Mouse (Mus musculus): ENCODE data around the gene Supt6.
A peak's percentile ranks its signal among the peaks of the same experiment; 100 is the strongest.

Gene Supt6

DNA sequence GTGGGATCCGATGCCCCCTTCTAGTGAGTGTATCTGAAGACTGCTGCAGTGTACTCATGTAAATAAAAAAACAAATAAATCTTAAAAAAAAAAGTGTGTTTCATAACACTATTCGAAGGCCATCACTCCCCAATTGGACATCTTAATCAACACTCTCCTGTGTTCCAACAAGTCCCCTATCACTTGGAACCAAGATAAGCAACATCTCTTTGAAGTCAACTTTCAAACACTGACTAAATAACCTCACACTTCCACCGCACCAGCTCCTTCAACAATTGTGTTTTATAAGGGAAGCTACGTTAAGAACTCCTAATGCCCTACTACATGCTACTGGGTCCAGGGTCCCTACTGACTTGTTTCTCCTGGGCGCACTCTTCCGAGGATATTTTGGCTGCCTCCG, 63.3 kb downstream of the Supt6 start:
- no peak for DNase-seq

- no peak for DNase-seq
Measured at GRCm38 (mm10) chr11:78181830-78182357, 63.9 kb downstream of the Supt6 start.

GRCm38 (mm10) chr11:78180081-78180761, 65.6 kb downstream of the Supt6 start:
- DNase-seq: no peak

GRCm38 (mm10) chr11:78179438-78179999, 66.3 kb downstream of the Supt6 start:
- DNase-seq: no peak

- DNase-seq: peak in 1 of 2 experiments; percentile 47
Measured at GRCm38 (mm10) chr11:78178859-78179437, 66.8 kb downstream of the Supt6 start.

DNA sequence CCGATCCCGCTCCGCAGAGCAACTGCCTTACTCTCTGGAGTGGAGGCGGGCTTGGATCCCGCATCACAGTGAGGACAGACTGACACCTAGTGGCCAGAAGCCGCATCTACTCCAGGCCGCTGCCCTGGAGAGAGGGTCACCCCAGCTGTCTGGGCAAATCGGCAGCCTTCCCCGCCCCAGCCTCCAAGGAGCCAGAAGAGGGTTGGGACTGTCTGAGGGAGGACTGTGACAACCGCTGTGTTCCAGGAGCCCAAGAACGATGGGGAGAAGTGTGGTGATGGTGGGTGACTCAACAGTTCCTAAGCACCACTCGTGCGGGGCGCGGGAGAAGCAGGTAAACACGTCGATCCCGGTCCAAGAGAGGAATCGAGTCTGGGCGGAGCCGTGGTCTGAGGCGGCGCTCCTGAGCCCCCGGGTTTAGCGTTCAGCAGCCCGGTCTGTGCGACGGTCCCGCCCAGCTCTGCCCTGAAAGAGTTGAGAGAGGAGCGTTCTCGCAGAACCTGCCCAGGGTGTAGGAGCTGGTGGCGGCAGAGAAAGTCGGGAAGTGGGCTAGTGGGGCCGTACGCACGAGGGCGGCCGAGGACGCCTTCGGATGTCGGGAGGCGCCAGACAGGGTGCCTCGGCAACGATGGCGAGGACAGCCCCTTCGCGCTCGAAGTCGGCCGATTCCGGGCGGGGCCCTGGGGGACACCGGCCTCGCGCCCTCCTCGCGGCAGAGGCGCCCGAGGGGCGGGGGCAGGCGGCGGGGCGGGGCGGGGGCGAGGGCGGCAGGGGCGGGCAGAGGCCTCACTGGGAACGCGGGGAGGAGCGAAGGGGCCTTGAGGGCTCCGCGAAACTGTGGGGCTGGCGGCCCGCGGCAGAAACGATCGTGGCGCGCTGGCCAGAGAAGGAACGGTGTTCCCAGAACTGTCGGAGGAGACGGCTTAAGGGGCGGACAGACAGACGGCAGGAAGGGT, 67.6 kb downstream of the Supt6 start:
- DNase-seq: peak; percentile 91 to 93

DNA sequence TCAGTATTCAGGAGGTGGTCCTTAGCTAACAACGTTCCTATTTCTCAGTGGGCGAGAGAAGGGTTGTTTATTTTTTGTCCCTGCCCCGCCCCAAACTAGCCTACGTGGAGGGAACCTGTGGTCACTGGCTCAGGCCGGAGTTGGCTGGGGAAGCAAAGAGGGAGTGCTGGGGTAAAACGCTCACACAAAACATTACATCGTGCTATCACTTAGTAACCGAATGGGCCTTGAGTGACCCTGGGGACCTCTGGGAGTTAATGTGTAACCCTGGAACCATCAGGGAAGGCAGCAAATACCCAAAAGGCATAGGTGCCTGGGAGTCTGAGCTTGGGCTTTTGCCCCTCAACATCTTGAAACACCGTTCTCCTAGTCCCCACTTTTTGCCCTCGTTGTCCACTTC, 68.3 kb downstream of the Supt6 start:
- peak in 1 of 2 experiments; percentile 38 for DNase-seq

- no peak for DNase-seq
Measured at GRCm38 (mm10) chr11:78176905-78177331, 68.9 kb downstream of the Supt6 start.

DNA sequence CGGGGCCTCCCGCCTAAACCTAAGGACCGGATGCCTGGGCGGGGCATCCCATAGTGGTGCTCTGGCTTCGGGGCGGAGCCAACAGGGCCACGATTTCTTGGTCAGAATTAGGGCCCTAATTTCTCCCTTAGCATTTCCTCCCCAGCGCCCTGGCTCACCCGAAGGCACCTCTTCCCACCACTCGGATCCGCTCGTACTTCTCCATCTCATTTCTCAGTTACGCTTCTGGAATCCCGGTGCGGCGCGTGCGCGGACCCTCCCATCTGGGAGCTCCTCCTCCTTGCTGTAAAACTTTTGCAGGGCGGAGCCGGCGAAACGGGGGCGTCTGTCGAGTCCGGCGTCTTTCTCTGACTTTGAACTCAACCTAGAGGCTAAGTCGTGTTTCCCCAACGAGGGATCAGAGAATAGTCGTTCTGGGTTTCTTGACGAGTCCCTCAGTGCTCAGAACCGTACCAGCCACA, 69.4 kb downstream of the Supt6 start, which contains the start of the genes Nek8 and Tlcd1:
Gene Nek8, minus strand, starts transcription at position 274 of the 461 bp plus-strand sequence.
Gene Tlcd1, plus strand, starts transcription at position 310 of the 461 bp plus-strand sequence.
- DNase-seq: peak; percentile 81 to 82

DNA sequence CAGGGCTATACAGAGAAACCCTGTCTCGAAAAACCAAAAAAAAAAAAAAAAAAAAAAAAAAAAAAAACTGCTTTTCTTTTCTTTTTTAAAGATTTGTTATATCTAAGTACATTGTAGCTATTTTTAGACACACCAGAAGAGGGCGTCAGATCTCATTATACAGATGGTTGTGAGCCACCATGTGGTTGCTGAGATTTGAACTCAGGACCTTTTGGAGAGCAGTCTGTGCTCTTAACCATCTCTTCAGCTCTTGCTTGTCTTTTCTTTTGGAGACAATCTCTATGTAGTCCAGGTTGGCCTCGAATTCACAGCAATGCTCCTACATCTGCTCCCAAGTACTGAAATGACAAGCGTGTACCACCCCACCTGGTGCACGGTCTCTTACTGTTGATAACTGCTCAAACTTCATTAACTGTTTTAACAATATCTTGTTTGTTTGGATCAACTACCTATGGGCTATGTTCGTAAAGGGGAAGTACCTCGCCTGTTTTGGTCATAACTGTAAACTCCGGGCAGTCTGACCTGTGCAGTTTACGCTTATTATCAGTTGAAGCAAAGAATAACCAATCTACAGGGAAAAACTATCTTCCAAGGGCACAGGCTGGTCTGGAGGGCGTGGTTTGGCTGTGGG, 69.9 kb downstream of the Supt6 start:
- DNase-seq: peak in 1 of 2 experiments; percentile 5

GRCm38 (mm10) chr11:78174506-78174905, 71.3 kb downstream of the Supt6 start:
- DNase-seq: no peak

DNA sequence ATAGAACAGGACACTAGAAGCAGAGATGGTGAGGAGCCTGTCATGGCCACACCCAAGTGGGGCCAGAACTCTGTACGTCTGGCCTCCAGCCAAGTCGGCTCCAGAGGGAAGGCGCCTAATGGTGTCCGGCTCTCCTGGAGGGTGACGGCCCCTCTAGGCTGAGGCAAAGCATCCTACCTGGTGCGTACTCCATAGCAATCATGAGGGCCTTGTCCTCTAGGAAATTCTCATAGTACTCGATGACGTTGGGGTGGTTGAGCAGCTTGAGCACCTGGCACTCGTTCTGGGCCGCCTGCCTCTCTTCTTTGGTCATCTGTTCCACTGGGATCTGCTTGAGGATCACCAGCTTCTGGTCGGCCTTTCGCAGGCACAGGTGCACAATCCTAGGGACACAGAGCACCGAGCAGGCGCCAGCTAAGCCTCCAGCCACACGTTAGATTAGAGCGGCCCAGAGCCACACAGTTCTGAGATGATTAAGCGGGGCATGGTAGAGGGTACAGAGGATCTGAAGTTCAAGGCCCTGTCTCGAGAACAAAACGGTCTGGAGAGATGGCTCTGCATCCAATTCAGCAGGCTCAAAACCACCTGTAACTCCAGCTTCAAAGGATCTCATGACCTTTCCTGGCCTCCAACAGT, 72.9 kb downstream of the Supt6 start:
- DNase-seq: peak in 1 of 2 experiments; percentile 12

GRCm38 (mm10) chr11:78172034-78172747, 73.6 kb downstream of the Supt6 start:
- DNase-seq: no peak

- DNase-seq: no peak
Measured at GRCm38 (mm10) chr11:78171328-78171727, 74.5 kb downstream of the Supt6 start.

DNA sequence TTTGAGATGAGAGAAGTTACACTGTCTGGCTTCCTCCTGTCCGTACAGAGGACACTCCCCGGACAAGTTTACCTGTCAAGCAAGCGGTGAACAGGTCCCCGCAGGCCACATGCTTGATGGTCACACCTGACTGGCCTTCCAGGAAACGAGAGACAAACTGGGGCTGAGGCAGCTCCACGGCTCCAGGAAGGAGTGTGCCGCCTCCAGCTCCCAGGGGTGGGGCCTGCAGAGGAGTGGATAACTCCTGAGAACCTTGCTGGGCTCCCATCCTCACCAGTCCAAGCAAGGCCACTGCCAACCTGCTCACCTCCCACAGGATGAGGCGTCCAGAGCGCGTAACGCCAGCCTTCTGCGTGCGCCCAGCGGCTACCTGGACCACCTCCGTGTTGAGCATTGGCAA, 75.5 kb downstream of the Supt6 start:
- DNase-seq: no peak

DNA sequence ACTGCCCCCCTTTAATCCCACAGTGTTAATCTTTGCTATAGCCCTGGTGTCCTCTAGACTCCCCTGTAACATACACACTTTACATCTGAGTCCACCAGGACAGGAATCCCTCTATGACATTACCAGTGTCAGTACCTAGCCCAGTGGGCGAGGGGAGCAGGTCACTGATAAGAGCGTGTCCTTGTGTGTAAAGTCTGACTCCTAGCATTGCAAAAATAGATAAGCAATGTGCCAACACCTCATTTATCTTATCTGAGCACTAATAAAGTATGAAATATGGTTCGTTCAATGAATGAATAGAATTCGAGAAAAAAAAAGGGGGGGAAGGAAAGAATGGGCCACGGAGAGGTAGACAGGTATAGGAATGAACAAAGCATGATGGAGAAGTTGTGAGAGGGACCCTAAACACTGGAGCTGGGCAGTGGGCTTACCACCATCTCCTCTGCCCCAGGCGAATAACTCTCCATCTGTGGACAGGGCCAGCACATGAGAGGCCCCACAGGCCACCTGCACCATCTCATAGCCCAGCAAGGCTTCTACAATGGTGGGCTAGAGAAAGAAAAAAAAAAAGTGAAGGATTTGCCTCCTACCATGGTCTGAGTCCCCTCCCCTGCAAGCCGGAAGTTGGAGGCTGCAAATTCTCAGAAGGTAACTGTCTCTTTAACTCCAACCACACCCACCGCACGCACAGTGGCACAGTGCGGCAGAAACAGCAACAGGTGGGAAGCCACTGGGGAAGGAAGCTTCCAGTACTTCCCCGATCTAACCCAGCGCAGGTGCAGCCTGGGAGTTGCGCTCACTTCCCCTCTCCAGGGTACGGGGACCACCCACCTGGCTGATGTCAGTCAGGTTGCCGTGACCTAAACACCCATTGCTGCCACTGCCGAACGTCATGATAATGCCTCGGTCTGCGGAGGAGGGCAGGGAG, 77.0 kb downstream of the Supt6 start:
- DNase-seq: no peak

DNA sequence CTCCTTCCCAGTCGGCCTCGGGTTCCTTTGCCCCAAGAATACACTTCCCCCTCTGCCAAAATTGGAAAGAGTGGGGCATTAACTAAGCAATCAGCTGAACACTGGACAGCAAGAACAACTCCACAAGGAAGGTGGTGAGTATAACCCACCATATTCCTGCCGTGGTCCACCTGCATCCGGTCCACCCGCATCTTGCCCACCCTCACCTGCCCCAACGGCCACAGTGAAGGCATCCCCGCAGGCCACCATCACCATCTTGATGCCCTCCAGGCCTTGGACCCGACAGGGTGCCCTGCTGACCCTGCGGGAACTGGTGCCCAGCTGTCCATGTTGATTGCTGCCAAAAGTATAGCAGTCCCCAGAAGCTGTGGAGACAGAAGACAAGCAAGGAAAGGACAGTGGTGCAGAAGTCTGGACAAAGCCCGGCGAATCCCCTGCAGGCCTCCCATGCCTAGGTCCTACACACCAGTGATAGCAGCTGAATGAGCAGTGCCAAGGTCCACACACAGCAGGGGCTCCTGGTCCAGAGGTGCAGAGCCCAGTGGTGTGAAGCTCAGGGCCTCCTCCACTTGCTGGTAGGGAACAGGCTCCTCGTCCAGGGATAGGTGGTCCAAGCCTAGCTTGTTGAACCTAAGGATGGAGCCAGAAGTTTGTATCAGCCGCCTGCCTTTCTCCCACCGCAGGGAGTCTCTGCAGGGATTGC, 78.4 kb downstream of the Supt6 start:
- no peak for DNase-seq

GRCm38 (mm10) chr11:78166640-78167039, 79.1 kb downstream of the Supt6 start:
- no peak for DNase-seq

- no peak for DNase-seq
Measured at GRCm38 (mm10) chr11:78166161-78166560, 79.6 kb downstream of the Supt6 start.
